Mouse (Mus musculus): ENCODE data around the gene Slc16a13. TPM values are rescaled to one million over a fixed set of nuclear protein-coding genes. Genes with fewer than 3 reads are reported as not detected.
A peak's percentile ranks its signal among the peaks of the same experiment; 100 is the strongest.

Slc16a13 gene
- polyA plus RNA-seq (2014; fragmentation: Nextera tagmentation; extraction: Ambion mirVana): 4.2 and 5.8 TPM in 2 replicates

GRCm38 (mm10) chr11:70220731-70221602 lies at the start of gene Slc16a13:
TSS of gene Slc16a13 (minus strand) at chr11:70221064.
- DNase-seq (ENCODE audit: low spot score) (peak; percentile 99), ATAC-seq (ENCODE audit: low read depth) (peak; percentile 96)
- H3K9ac ChIP-seq (ENCODE audit: low read depth, low read length): peak within 1 kb of the TSS; percentile 70
- H3K36me3 ChIP-seq (ENCODE audit: control insufficient read depth, insufficient read depth, low read length): peaks cover 3% of the 10 kb centered on the region; the same call in 1 of the 2 replicates
- H3K27me3 ChIP-seq (replicated peaks; ENCODE audit: control insufficient read depth, insufficient read depth, low read length): peaks cover 39% of the 10 kb centered on the region
- peak within 1 kb of the TSS; percentile 71 for H3K27ac ChIP-seq (replicated peaks; ENCODE audit: low read depth, low read length)
- no peaks in the 10 kb centered on the region for H3K9me3 ChIP-seq (ENCODE audit: control insufficient read depth, low read length)
- no peaks in the 10 kb centered on the region; the same call in 1 of the 2 replicates for H3K4me1 ChIP-seq (ENCODE audit: control insufficient read depth, insufficient read depth, low read length)
- under 1% methylated on average over 28 of the region's 28 CpGs for WGBS
- peak within 1 kb of the TSS; percentile 53 for H3K4me3 ChIP-seq (ENCODE audit: low read depth, low read length)
- peak within 1 kb of the TSS; percentile 94 for H3K4me2 ChIP-seq (ENCODE audit: low read depth, low read length)

- Histone ChIP-seq H3K4me3 (ENCODE audit: low read depth, low read length) (no peak overlapping the region), H3K27ac (replicated peaks; ENCODE audit: low read depth, low read length) (peak overlapping the region; percentile 30; the same call in 1 of the 2 replicates), H3K4me1 (ENCODE audit: control insufficient read depth, insufficient read depth, low read length) (no peaks in the 10 kb centered on the region), H3K9ac (ENCODE audit: low read depth, low read length) (no peak overlapping the region), H3K27me3 (replicated peaks; ENCODE audit: control insufficient read depth, insufficient read depth, low read length) (no peaks in the 10 kb centered on the region), H3K9me3 (ENCODE audit: control insufficient read depth, low read length) (no peaks in the 10 kb centered on the region), H3K36me3 (ENCODE audit: control insufficient read depth, insufficient read depth, low read length) (no peaks in the 10 kb centered on the region), H3K4me2 (ENCODE audit: low read depth, low read length) (no peak overlapping the region)
- no peak for DNase-seq (ENCODE audit: low spot score)
- no peak for ATAC-seq (ENCODE audit: low read depth)
- WGBS: 79% methylated on average over 1 of the region's 1 CpGs
Observed at GRCm38 (mm10) chr11:70266405-70266804, 45.5 kb upstream of the Slc16a13 start.

GRCm38 (mm10) chr11:70265819-70266218 lies 45.0 kb upstream of the Slc16a13 start:
- no peaks in the 10 kb centered on the region for H3K27me3 ChIP-seq (replicated peaks; ENCODE audit: control insufficient read depth, insufficient read depth, low read length)
- H3K4me2 ChIP-seq (ENCODE audit: low read depth, low read length): no peak overlapping the region
- peak overlapping the region; percentile 30; the same call in 1 of the 2 replicates for H3K27ac ChIP-seq (replicated peaks; ENCODE audit: low read depth, low read length)
- H3K4me1 ChIP-seq (ENCODE audit: control insufficient read depth, insufficient read depth, low read length): no peaks in the 10 kb centered on the region
- no peaks in the 10 kb centered on the region for H3K9me3 ChIP-seq (ENCODE audit: control insufficient read depth, low read length)
- no peaks in the 10 kb centered on the region for H3K36me3 ChIP-seq (ENCODE audit: control insufficient read depth, insufficient read depth, low read length)
- ATAC-seq (ENCODE audit: low read depth) (peak; percentile 75), DNase-seq (ENCODE audit: low spot score) (peak; percentile 67)
- H3K9ac ChIP-seq (ENCODE audit: low read depth, low read length): no peak overlapping the region
- WGBS: 57% methylated on average over 4 of the region's 4 CpGs
- no peak overlapping the region for H3K4me3 ChIP-seq (ENCODE audit: low read depth, low read length)

DNA sequence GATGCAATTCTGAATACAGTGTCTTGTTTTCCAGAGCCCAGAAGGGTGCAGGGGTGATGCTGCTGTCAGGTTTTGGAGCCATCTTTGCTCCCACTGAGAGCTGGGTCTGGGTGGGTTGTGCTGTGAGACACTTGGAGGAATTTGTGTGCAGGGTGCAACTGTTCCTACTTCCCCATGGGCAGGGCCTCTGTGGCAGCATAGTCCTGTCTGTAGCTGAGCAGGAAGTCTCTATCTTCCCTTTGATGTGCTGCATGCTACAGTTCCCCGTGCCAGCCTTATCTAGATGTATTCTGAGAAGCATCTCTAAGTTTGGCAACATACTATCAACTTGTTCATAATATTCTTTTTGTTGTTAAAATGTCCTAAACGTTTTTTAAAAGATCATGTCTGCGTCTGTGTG lies 44.4 kb upstream of the Slc16a13 start:
- 0 out of 2 replicates have a peak overlapping the region, but pooled peaks have one; percentile 14 for H3K9ac ChIP-seq (ENCODE audit: low read depth, low read length)
- 44% methylated on average over 3 of the region's 3 CpGs for WGBS

DNA sequence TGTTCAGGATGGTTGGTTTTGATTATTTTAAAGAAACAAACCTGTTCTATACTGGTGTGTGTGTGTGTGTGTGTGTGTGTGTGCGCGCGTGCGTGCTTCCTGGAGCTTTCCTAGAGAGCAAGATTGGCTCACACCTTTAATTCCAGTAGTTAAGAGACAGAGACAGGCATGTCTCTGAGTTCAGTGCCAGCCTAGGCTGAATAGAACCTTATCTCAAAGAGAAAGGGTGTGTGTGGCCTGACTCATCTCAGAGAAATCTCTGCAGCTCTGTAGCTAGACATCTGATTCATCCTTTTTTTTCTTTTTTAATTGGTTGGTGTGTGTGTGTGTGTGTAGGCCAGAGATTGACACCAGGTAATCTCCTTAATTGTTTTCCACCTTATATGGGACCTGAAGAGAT lies 38.2 kb upstream of the Slc16a13 start:
- Histone ChIP-seq H3K4me1 (ENCODE audit: control insufficient read depth, insufficient read depth, low read length) (no peaks in the 10 kb centered on the region), H3K4me3 (ENCODE audit: low read depth, low read length) (no peak overlapping the region), H3K4me2 (ENCODE audit: low read depth, low read length) (no peak overlapping the region), H3K27me3 (replicated peaks; ENCODE audit: control insufficient read depth, insufficient read depth, low read length) (peaks cover 16% of the 10 kb centered on the region), H3K9ac (ENCODE audit: low read depth, low read length) (no peak overlapping the region), H3K27ac (replicated peaks; ENCODE audit: low read depth, low read length) (no peak overlapping the region), H3K9me3 (ENCODE audit: control insufficient read depth, low read length) (no peaks in the 10 kb centered on the region), H3K36me3 (ENCODE audit: control insufficient read depth, insufficient read depth, low read length) (no peaks in the 10 kb centered on the region)
- no peak for DNase-seq (ENCODE audit: low spot score)
- no peak for ATAC-seq (ENCODE audit: low read depth)
- WGBS: 89% methylated on average over 4 of the region's 4 CpGs

More for the DNA sequence above, 44.4 kb upstream of the Slc16a13 start:
- DNase-seq (ENCODE audit: low spot score) (no peak), ATAC-seq (ENCODE audit: low read depth) (no peak)
- Histone ChIP-seq H3K27me3 (replicated peaks; ENCODE audit: control insufficient read depth, insufficient read depth, low read length) (no peaks in the 10 kb centered on the region), H3K9me3 (ENCODE audit: control insufficient read depth, low read length) (no peaks in the 10 kb centered on the region), H3K4me3 (ENCODE audit: low read depth, low read length) (no peak overlapping the region), H3K27ac (replicated peaks; ENCODE audit: low read depth, low read length) (peak overlapping the region; percentile 15; the same call in 1 of the 2 replicates), H3K4me2 (ENCODE audit: low read depth, low read length) (no peak overlapping the region), H3K36me3 (ENCODE audit: control insufficient read depth, insufficient read depth, low read length) (no peaks in the 10 kb centered on the region), H3K4me1 (ENCODE audit: control insufficient read depth, insufficient read depth, low read length) (no peaks in the 10 kb centered on the region)

DNA sequence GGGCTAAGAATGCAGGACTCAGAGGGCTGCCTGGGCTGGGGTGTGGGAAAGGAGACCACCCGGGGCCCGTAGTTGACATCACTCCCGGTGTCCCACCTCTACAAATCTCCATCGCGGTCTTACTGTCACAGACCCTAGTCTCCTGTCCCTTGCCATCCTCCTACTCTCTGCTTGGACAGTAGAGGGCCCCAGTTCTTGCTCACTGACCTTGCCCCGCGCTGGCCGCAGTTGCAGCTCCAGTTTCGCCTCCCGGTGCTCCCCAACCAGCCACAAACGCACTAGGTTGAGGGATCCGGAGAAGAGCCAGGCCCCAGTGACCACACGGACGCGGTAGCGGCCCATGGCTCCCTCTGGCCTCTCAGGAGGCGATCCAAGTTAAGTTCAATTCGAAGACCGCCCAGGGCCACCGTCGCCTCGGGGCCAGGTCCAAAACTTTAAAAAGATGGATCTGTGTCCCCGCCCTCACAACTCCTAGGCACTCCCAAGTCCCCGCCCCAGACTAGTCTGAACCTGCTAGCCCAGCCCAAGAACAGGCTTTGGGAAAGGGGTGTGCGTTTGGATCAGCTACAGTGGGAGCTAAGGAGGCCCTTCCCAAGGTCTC lies 34.2 kb upstream of the Slc16a13 start, which contains the start of gene Alox12:
Gene Alox12, minus strand, starts transcription at position 423 of the 601 bp plus-strand sequence.
- Histone ChIP-seq H3K27ac (replicated peaks; ENCODE audit: low read depth, low read length) (no peak within 1 kb of the TSS), H3K4me1 (ENCODE audit: control insufficient read depth, insufficient read depth, low read length) (no peaks in the 10 kb centered on the region), H3K27me3 (replicated peaks; ENCODE audit: control insufficient read depth, insufficient read depth, low read length) (peaks cover 41% of the 10 kb centered on the region), H3K4me3 (ENCODE audit: low read depth, low read length) (peak within 1 kb of the TSS; percentile 36), H3K9me3 (ENCODE audit: control insufficient read depth, low read length) (no peaks in the 10 kb centered on the region), H3K36me3 (ENCODE audit: control insufficient read depth, insufficient read depth, low read length) (no peaks in the 10 kb centered on the region), H3K9ac (ENCODE audit: low read depth, low read length) (peak within 1 kb of the TSS; percentile 54), H3K4me2 (ENCODE audit: low read depth, low read length) (peak within 1 kb of the TSS; percentile 53)
- 3% methylated on average over 24 of the region's 25 CpGs for WGBS
- DNase-seq (ENCODE audit: low spot score): peak; percentile 80
- peak; percentile 84 for ATAC-seq (ENCODE audit: low read depth)

DNA sequence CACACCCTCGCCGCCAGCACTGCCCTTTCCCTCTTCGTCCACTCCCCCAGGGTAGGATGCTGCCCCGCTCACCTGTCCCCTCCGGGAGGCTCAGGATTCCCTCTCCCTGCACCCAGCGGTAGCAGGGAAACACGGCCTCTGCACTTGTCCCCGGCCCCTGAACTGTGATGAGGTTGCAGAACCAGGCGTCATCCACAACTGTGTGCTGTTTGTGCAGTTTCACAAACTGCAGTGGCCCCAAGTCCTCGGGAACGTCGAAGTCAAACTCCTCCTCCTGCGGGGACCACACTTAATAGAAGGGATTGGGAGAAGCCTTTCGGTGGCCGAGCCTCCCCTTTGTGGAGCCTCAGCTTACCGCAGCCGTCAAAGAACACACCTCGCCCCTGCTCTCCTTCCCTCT lies 33.5 kb upstream of the Slc16a13 start:
- Histone ChIP-seq H3K27me3 (replicated peaks; ENCODE audit: control insufficient read depth, insufficient read depth, low read length) (peaks cover 41% of the 10 kb centered on the region), H3K9ac (ENCODE audit: low read depth, low read length) (peak overlapping the region; percentile 54; the same call in 1 of the 2 replicates), H3K9me3 (ENCODE audit: control insufficient read depth, low read length) (no peaks in the 10 kb centered on the region), H3K36me3 (ENCODE audit: control insufficient read depth, insufficient read depth, low read length) (no peaks in the 10 kb centered on the region), H3K4me3 (ENCODE audit: low read depth, low read length) (peak overlapping the region; percentile 36), H3K27ac (replicated peaks; ENCODE audit: low read depth, low read length) (no peak overlapping the region), H3K4me2 (ENCODE audit: low read depth, low read length) (peak overlapping the region; percentile 53), H3K4me1 (ENCODE audit: control insufficient read depth, insufficient read depth, low read length) (no peaks in the 10 kb centered on the region)
- WGBS: 6% methylated on average over 18 of the region's 18 CpGs
- DNase-seq (ENCODE audit: low spot score) (no peak), ATAC-seq (ENCODE audit: low read depth) (0 out of 2 replicates have a peak, but pooled peaks have one; percentile 18)

DNA sequence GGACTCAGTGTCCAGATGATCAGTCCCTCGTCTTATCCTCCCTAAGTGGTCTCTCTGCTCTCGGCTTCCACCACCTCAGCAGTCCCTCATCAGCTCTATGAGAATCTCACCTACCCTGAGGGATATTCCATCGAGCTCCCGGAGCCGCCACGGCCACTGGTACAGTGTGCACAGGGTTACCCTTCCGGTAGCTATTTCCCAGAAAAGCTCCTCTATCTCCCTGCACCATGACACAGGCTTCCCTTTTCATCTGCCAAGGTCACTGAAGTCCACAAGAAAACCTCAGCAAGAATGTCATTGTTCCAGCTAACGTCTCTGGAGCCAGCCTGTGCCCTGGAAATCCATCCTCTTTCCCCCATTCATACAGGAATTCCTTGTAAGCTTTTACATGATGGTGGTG lies 31.0 kb upstream of the Slc16a13 start:
- Histone ChIP-seq H3K27me3 (replicated peaks; ENCODE audit: control insufficient read depth, insufficient read depth, low read length) (peaks cover 41% of the 10 kb centered on the region), H3K4me2 (ENCODE audit: low read depth, low read length) (no peak overlapping the region), H3K27ac (replicated peaks; ENCODE audit: low read depth, low read length) (no peak overlapping the region), H3K4me1 (ENCODE audit: control insufficient read depth, insufficient read depth, low read length) (no peaks in the 10 kb centered on the region), H3K9me3 (ENCODE audit: control insufficient read depth, low read length) (no peaks in the 10 kb centered on the region), H3K9ac (ENCODE audit: low read depth, low read length) (no peak overlapping the region), H3K4me3 (ENCODE audit: low read depth, low read length) (no peak overlapping the region), H3K36me3 (ENCODE audit: control insufficient read depth, insufficient read depth, low read length) (no peaks in the 10 kb centered on the region)
- WGBS: 74% methylated on average over 8 of the region's 8 CpGs
- ATAC-seq (ENCODE audit: low read depth) (no peak), DNase-seq (ENCODE audit: low spot score) (no peak)
